Mouse (Mus musculus): Measurements from ENCODE around the gene Tmeff1.

DNA sequence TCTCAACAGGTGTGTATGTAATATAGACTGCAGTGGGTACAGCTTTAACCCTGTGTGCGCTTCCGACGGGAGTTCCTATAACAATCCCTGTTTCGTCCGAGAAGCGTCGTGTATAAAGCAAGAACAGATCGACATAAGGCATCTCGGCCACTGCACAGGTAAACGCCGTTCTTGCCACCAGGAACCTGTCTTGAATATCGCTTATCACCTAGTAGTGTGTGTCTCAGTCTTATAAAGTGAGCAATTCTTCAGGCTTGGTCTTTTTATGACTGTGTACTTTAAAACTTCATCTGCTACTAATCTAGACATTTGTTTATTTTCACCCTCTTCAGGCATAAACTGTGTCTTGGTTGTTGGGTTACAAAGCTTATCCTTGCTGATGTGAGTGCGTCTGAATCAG is 51.9 kb downstream of the Tmeff1 start:
- TF ChIP-seq CTCF (IDR thresholded peaks at IDR 0.05; ENCODE audit: insufficient read depth, low read depth, low read length) (no peak), POLR2A (IDR thresholded peaks at IDR 0.05; ENCODE audit: insufficient read depth, low read depth, low read length) (no peak)

Measured in olfactory bulb, adult 2 months (tissue).